Mouse (Mus musculus): ENCODE measurements around the gene Mpg. TPM values are rescaled to one million over a fixed set of nuclear protein-coding genes. Genes with fewer than 3 reads are reported as not detected.

Gene Mpg
- 7.3 and 7.9 TPM in 2 replicates for polyA plus RNA-seq (2012)

GRCm38 (mm10) chr11:32226124-32226871 lies at the start of gene Mpg:
Gene Mpg (plus strand): TSS chr11:32226505.

GRCm38 (mm10) chr11:32200075-32200601 lies 26.2 kb upstream of the Mpg start, which contains the start of gene Il9r:
Gene Il9r (minus strand): TSS chr11:32200279.

GRCm38 (mm10) chr11:32205058-32205873 lies 21.0 kb upstream of the Mpg start, which contains the start of gene Snrnp25:
Gene Snrnp25 (plus strand): TSS chr11:32205415.

GRCm38 (mm10) chr11:32221951-32222409 lies 4.3 kb upstream of the Mpg start, which contains the start of gene Rhbdf1:
Gene Rhbdf1 (minus strand): TSS chr11:32222300.

GRCm38 (mm10) chr11:32267188-32267884 lies 41.0 kb downstream of the Mpg start, which contains the start of gene Nprl3:
Gene Nprl3 (minus strand): TSS chr11:32267707.

GRCm38 (mm10) chr11:32276347-32276746 lies 50.0 kb downstream of the Mpg start, which contains the start of gene Hba-x:
Gene Hba-x (plus strand): TSS chr11:32276400.

Other genes starting within 250 kb of the Mpg start
- gene Nsg2, start 226.0 kb upstream of the Mpg start, polyA plus RNA-seq (2012), result 0.28 and 0.29 TPM in 2 replicates
- 0.04 and 0.13 TPM in 2 replicates for gene Il9r, start 26.2 kb upstream of the Mpg start, polyA plus RNA-seq (2012)
- 53.1 and 58.3 TPM in 2 replicates for gene Snrnp25, start 21.1 kb upstream of the Mpg start, polyA plus RNA-seq (2012)
- gene Rhbdf1, start 4.2 kb upstream of the Mpg start, polyA plus RNA-seq (2012), result 2.9 and 6.0 TPM in 2 replicates
- 32.3 and 34.7 TPM in 2 replicates for gene Nprl3, start 41.2 kb downstream of the Mpg start, polyA plus RNA-seq (2012)
- gene Hba-x, start 49.9 kb downstream of the Mpg start, polyA plus RNA-seq (2012), result not detected in 2 replicates
- 485 and 868 TPM in 2 replicates for gene Hba-a1, start 57.0 kb downstream of the Mpg start, polyA plus RNA-seq (2012)
- gene Hbq1b, start 60.5 kb downstream of the Mpg start, polyA plus RNA-seq (2012), result not detected in 2 replicates
- gene Hba-a2, start 70.0 kb downstream of the Mpg start, polyA plus RNA-seq (2012), result 294 and 751 TPM in 2 replicates
- gene Hbq1a, start 73.6 kb downstream of the Mpg start, polyA plus RNA-seq (2012), result not detected in 2 replicates
- gene Sh3pxd2b, start 121.3 kb downstream of the Mpg start, polyA plus RNA-seq (2012), result 4.6 and 4.9 TPM in 2 replicates
- 5.7 and 11.8 TPM in 2 replicates for gene Ubtd2, start 228.9 kb downstream of the Mpg start, polyA plus RNA-seq (2012)